Mouse (Mus musculus) lung, postnatal 0 days (tissue): ENCODE measurements around the gene N4bp2l1. TPM values are rescaled to one million over a fixed set of nuclear protein-coding genes. Genes with fewer than 3 reads are reported as not detected.

Source experiments
- ATAC-seq: fragments of 200-750 bp; cut with Nextera tagmentation; 2 replicates; pipeline ENCODE4 v1.8.0; 2017; ENCODE audit warnings: moderate library complexity
- DNase-seq: peaks from one replicate; pipeline ENCODE4 v3.0.0-alpha.2; 2016; ENCODE audit warnings: low spot score
- H3K27ac ChIP-seq: fragments of 300-500 bp; sonication (generic); 2 replicates; pipeline ENCODE4 v1.5.1; 2014; ENCODE audit warnings: antibody characterized with exemption, mild to moderate bottlenecking, low read length, mixed read lengths
- H3K27me3 ChIP-seq: fragments of 300-500 bp; sonication (generic); replicated peaks from 2 replicates; pipeline ENCODE4 v1.6.1; 2014; ENCODE audit warnings: low read length, mixed read lengths; ENCODE audit not compliant: insufficient read depth
- H3K36me3 ChIP-seq: fragments of 300-500 bp; sonication (generic); 2 replicates; pipeline ENCODE4 v1.6.1; 2014; ENCODE audit warnings: low read length, mixed read lengths; ENCODE audit not compliant: insufficient read depth
- H3K4me1 ChIP-seq: fragments of 300-500 bp; sonication (generic); 2 replicates; pipeline ENCODE4 v1.6.1; 2014; ENCODE audit warnings: antibody characterized with exemption, low read depth, low read length, mixed read lengths; ENCODE audit not compliant: insufficient read depth
- H3K4me2 ChIP-seq: fragments of 300-500 bp; sonication (generic); replicated peaks from 2 replicates; pipeline ENCODE4 v1.6.1; 2014; ENCODE audit warnings: low read depth, mild to moderate bottlenecking, low read length, moderate library complexity, mixed read lengths
- H3K4me3 ChIP-seq: fragments of 300-500 bp; sonication (generic); 2 replicates; pipeline ENCODE4 v1.5.1; 2014; ENCODE audit warnings: low read depth, low read length
- H3K9ac ChIP-seq: fragments of 300-500 bp; sonication (generic); replicated peaks from 2 replicates; pipeline ENCODE4 v1.6.1; 2014; ENCODE audit warnings: low read depth, mild to moderate bottlenecking
- H3K9me3 ChIP-seq: fragments of 300-500 bp; sonication (generic); 2 replicates; pipeline ENCODE4 v1.6.1; 2016; ENCODE audit warnings: low read length, mixed read lengths
- CTCF ChIP-seq: IDR thresholded peaks from 2 replicates; pipeline ENCODE4 v1.5.1; 2016; ENCODE audit warnings: antibody characterized with exemption, mild to moderate bottlenecking
- EP300 ChIP-seq: IDR thresholded peaks from 2 replicates; pipeline ENCODE4 v1.6.1; 2016; ENCODE audit warnings: antibody characterized with exemption, mild to moderate bottlenecking, control low read depth
- WGBS: fragments of 180-500 bp; shearing (Covaris S2); extraction: QIAGEN DNeasy Blood & Tissue Kit; methylation state at CpG from one replicate; pipeline ENCODE4 v1.1.7; 2014; 5-methylcytosine and 5-hydroxymethylcytosine counted together
- polyA plus RNA-seq: library from polyadenylated mRNA; unstranded; fragments of >200 nt; fragmentation: Nextera tagmentation; extraction: Ambion mirVana; gene quantifications from 2 replicates; pipeline ENCODE4 v1.2.1, GENCODE M21; 2015

N4bp2l1 gene
- polyA plus RNA-seq, 1 experiment from 2014 or later = 15.2 TPM

- Histone ChIP-seq H3K9me3 (no peaks in the 10 kb centered on the region), H3K36me3 (no peaks in the 10 kb centered on the region), H3K27ac (no peak overlapping the region), H3K27me3 (no peaks in the 10 kb centered on the region), H3K4me1 (peaks cover 16% of the 10 kb centered on the region; the same call in 1 of the 2 replicates), H3K9ac (no peak overlapping the region), H3K4me2 (no peak overlapping the region), H3K4me3 (no peak overlapping the region)
- 36% methylated on average over 3 of the region's 3 CpGs for WGBS
- ATAC-seq (peak; percentile 61), DNase-seq (peak; percentile 57)
- TF ChIP-seq CTCF (no peak), EP300 (peak; percentile 21; the same call in 1 of the 2 replicates)
Measured at GRCm38 (mm10) chr5:150574403-150574802, 22.6 kb downstream of the N4bp2l1 start.

GRCm38 (mm10) chr5:150570496-150571219 is 26.3 kb downstream of the N4bp2l1 start:
- TF ChIP-seq EP300 = no peak
- TF ChIP-seq CTCF = no peak
- Histone ChIP-seq H3K4me3 (no peak overlapping the region), H3K9me3 (no peaks in the 10 kb centered on the region), H3K4me1 (peaks cover 9% of the 10 kb centered on the region; the same call in 1 of the 2 replicates), H3K27ac (no peak overlapping the region), H3K36me3 (no peaks in the 10 kb centered on the region), H3K4me2 (no peak overlapping the region), H3K9ac (no peak overlapping the region), H3K27me3 (no peaks in the 10 kb centered on the region)
- ATAC-seq (no peak), DNase-seq (no peak)
- WGBS = 85% methylated on average over 11 of the region's 11 CpGs

GRCm38 (mm10) chr5:150566971-150567370 is 30.0 kb downstream of the N4bp2l1 start:
- no peak overlapping the region for H3K4me2 ChIP-seq
- H3K9me3 ChIP-seq = no peaks in the 10 kb centered on the region
- no peaks in the 10 kb centered on the region for H3K36me3 ChIP-seq
- no peak overlapping the region for H3K27ac ChIP-seq
- WGBS = 60% methylated on average over 5 of the region's 5 CpGs
- ATAC-seq = peak; percentile 89
- no peak overlapping the region for H3K4me3 ChIP-seq
- H3K4me1 ChIP-seq = no peaks in the 10 kb centered on the region
- no peak overlapping the region for H3K9ac ChIP-seq
- H3K27me3 ChIP-seq = no peaks in the 10 kb centered on the region
- TF ChIP-seq EP300 = no peak
- TF ChIP-seq CTCF = no peak
- peak; percentile 78 for DNase-seq

- Histone ChIP-seq H3K9ac (no peak overlapping the region), H3K27ac (no peak overlapping the region), H3K36me3 (no peaks in the 10 kb centered on the region), H3K9me3 (no peaks in the 10 kb centered on the region), H3K4me2 (no peak overlapping the region), H3K4me3 (no peak overlapping the region), H3K27me3 (no peaks in the 10 kb centered on the region), H3K4me1 (no peaks in the 10 kb centered on the region)
- TF ChIP-seq CTCF = no peak
- TF ChIP-seq EP300 = no peak
- WGBS = 39% methylated on average over 3 of the region's 3 CpGs
- DNase-seq = peak; percentile 36
- ATAC-seq = peak; percentile 50
Measured at GRCm38 (mm10) chr5:150566226-150566625, 30.8 kb downstream of the N4bp2l1 start.

GRCm38 (mm10) chr5:150564426-150564825 is 32.6 kb downstream of the N4bp2l1 start:
- Histone ChIP-seq H3K4me3 (no peak overlapping the region), H3K27me3 (no peaks in the 10 kb centered on the region), H3K36me3 (no peaks in the 10 kb centered on the region), H3K9me3 (no peaks in the 10 kb centered on the region), H3K4me1 (no peaks in the 10 kb centered on the region), H3K9ac (no peak overlapping the region), H3K27ac (no peak overlapping the region), H3K4me2 (no peak overlapping the region)
- no peak for TF ChIP-seq EP300
- no peak for TF ChIP-seq CTCF
- 94% methylated on average over 6 of the region's 6 CpGs for WGBS
- ATAC-seq (no peak), DNase-seq (no peak)

GRCm38 (mm10) chr5:150561783-150562182 is 35.2 kb downstream of the N4bp2l1 start:
- Histone ChIP-seq H3K4me1 (no peaks in the 10 kb centered on the region), H3K27ac (no peak overlapping the region), H3K9ac (no peak overlapping the region), H3K9me3 (no peaks in the 10 kb centered on the region), H3K27me3 (no peaks in the 10 kb centered on the region), H3K36me3 (0 out of 2 replicates have a peak, but pooled peaks cover 7% of the 10 kb centered on the region), H3K4me2 (no peak overlapping the region), H3K4me3 (no peak overlapping the region)
- DNase-seq (no peak), ATAC-seq (no peak)
- no peak for TF ChIP-seq EP300
- no peak for TF ChIP-seq CTCF
- 93% methylated on average over 5 of the region's 5 CpGs for WGBS
